Mouse (Mus musculus): ENCODE results near the gene Sin3a.

GRCm38 (mm10) chr9:57075681-57076381, 4.0 kb downstream of the Sin3a start:
- peak; percentile 71 for TF ChIP-seq POLR2A (IDR thresholded peaks at IDR 0.05; ENCODE audit: extremely low read depth, insufficient read depth, low read length)
- no peak for TF ChIP-seq CTCF (IDR thresholded peaks at IDR 0.05; ENCODE audit: extremely low read depth, insufficient read depth, low read length)
